Mouse (Mus musculus) bone marrow, adult 2 months (tissue): Measurements from ENCODE around the gene Kalrn.

Experiments used
- CTCF ChIP-seq: fragments of 200-500 bp; IDR thresholded peaks from 2 replicates; pipeline ENCODE4 v1.5.1; 2011; ENCODE audit warnings: low read length, control low read depth; ENCODE audit not compliant: control insufficient read depth, insufficient read depth
- POLR2A ChIP-seq: fragments of 200-500 bp; IDR thresholded peaks from 2 replicates; pipeline ENCODE4 v1.6.1; 2011; ENCODE audit warnings: low read depth, mild to moderate bottlenecking, control low read depth, low read length, borderline replicate concordance; ENCODE audit not compliant: control insufficient read depth

GRCm38 (mm10) chr16:34502110-34502509, 71.2 kb downstream of the Kalrn start:
- TF ChIP-seq POLR2A (no peak), CTCF (no peak)
